Mouse (Mus musculus) spleen, adult 18-20 months (tissue): ENCODE results near the gene Gm45213.
A peak's percentile ranks its signal among the peaks of the same experiment; 100 is the strongest.

Experiments
- DNase-seq, 2 experiments: peaks; one replicate each; pipeline ENCODE4 v3.0.0; 2022; ENCODE audit warnings: mixed read lengths in 2 of 2

Gm45213 gene

DNA sequence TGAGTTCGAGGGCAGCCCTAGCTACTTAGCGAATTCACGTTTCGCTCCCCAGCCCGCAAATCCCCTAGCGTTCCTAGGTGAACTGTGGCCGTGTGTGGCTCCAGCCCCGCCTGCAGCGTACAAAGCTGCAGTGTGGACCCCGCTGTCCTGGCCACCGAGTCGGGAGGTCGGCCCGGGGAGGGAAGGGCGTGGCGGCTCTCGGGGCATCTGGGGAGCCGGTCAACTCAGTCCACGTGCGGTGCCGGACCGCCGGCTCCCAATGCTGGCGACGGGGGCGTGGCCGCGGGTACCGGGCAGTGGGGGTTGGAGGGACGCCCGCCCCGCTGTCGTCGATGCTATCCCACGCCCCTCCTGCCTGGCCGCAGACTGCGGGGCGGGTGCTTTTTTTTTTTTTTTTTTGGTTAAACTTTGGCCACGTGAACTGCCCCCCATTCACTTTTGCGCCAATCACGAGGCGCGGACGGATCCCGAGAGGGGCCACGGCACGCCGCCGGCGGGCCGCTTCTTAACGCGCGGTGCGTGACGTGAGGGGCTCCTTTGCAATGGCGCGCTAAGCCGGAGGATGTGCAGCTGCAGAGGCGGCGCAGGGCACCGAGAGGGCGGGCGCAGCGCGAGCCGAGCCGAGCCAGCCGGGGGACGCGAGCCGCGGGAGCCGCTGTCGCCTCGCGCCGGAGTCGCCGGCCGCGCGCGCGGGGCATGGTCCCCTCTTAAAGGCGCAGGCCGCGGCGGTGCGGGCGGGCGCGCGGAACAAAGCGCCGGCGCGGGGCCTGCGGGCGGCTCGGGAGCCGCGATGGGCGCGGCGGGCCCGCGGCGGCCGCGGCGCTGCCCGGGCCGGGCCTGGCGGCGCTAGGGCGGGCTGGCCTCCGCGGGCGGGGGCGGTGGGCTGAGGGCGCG is 65.8 kb downstream of the Gm45213 start, which contains the start of gene Chsy1:
TSS of gene Chsy1 (plus strand) at position 555 of the 894 bp plus-strand sequence.
- peak; percentile 86 to 87 for DNase-seq

GRCm38 (mm10) chr7:66109855-66110635 is 66.6 kb downstream of the Gm45213 start:
- DNase-seq: peak; percentile 44 to 57

DNA sequence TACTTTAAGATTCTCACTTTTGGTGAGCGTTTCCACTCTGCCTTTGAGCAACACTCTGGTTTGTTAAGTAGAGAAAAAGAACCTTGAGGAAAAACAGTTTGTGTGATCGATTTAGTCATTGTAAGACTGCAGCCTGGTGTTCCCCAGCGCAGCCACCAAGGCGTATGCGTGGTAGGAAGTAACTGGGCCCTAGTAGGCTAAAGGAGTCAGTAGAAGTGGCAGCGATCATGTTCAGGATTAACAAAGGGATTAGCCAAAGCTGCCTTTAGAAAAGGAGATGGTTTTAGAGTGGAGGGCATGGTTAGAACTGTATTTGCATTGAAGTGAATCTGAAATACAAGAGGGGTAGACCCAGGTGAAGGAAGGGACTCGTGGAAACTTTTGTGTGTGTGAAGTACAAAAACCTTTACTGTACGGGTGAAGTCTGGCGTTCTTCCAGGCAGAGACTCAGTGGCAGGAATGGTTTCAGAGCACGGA is 67.3 kb downstream of the Gm45213 start:
- no peak for DNase-seq

- no peak for DNase-seq
Measured at GRCm38 (mm10) chr7:66111211-66111610, 67.8 kb downstream of the Gm45213 start.
